Mouse (Mus musculus) lung, postnatal 36 days (tissue): ENCODE results near the gene Aox1.
"Not testable (repeated sequence)": the region's sequence is repeated elsewhere in the genome, so short reads cannot be mapped to it uniquely, and the experiment has no call there.

ENCODE experiments used
- DNase-seq: peaks from one replicate; pipeline ENCODE4 v3.0.0; 2022; ENCODE audit warnings: mixed read lengths

The Aox1 gene

GRCm38 (mm10) chr1:58029636-58030117, at the start of gene Aox1:
Gene Aox1 (plus strand): TSS chr1:58029931.
- DNase-seq, result peak; percentile 81

- no peak for DNase-seq
These were observed 40.6 kb upstream of the Aox1 start for GRCm38 (mm10) chr1:57989052-57989600.

- DNase-seq, result no peak
These were observed 38.5 kb upstream of the Aox1 start for GRCm38 (mm10) chr1:57991277-57991676.

- peak; percentile 96 for DNase-seq
These were observed 34.1 kb upstream of the Aox1 start, which contains the start of gene Sgo2a for GRCm38 (mm10) chr1:57995432-57996132. Gene Sgo2a (plus strand): TSS chr1:57995971.

GRCm38 (mm10) chr1:57996133-57996615, 33.6 kb upstream of the Aox1 start:
- DNase-seq, result peak; percentile 4

GRCm38 (mm10) chr1:57998146-57998545, 31.6 kb upstream of the Aox1 start:
- DNase-seq, result peak; percentile 34

- DNase-seq, result not testable (repeated sequence)
These were observed 23.3 kb upstream of the Aox1 start for GRCm38 (mm10) chr1:58006388-58006787.

- no peak for DNase-seq
These were observed 10.9 kb upstream of the Aox1 start, which contains the start of gene Kctd18 for GRCm38 (mm10) chr1:58018856-58019255. Gene Kctd18 (minus strand): TSS chr1:58018956.

GRCm38 (mm10) chr1:58027707-58028106, 2.0 kb upstream of the Aox1 start:
- no peak for DNase-seq

- peak; percentile 78 for DNase-seq
These were observed 583 bp downstream of the Aox1 start for GRCm38 (mm10) chr1:58030156-58030871.

GRCm38 (mm10) chr1:58031160-58031769, 1.5 kb downstream of the Aox1 start:
- DNase-seq, result peak; percentile 77

GRCm38 (mm10) chr1:58037306-58037705, 7.6 kb downstream of the Aox1 start:
- not testable (repeated sequence) for DNase-seq

- DNase-seq, result no peak
These were observed 15.3 kb downstream of the Aox1 start for GRCm38 (mm10) chr1:58045076-58045475.

GRCm38 (mm10) chr1:58045546-58045945, 15.8 kb downstream of the Aox1 start:
- DNase-seq, result no peak

GRCm38 (mm10) chr1:58046721-58047290, 17.1 kb downstream of the Aox1 start:
- no peak for DNase-seq

GRCm38 (mm10) chr1:58049126-58049525, 19.4 kb downstream of the Aox1 start:
- no peak for DNase-seq

GRCm38 (mm10) chr1:58055598-58055997, 25.9 kb downstream of the Aox1 start:
- no peak for DNase-seq

GRCm38 (mm10) chr1:58056074-58056807, 26.5 kb downstream of the Aox1 start:
- DNase-seq, result no peak

- peak; percentile 65 for DNase-seq
These were observed 27.2 kb downstream of the Aox1 start for GRCm38 (mm10) chr1:58056939-58057338.

- no peak for DNase-seq
These were observed 29.1 kb downstream of the Aox1 start for GRCm38 (mm10) chr1:58058846-58059245.

GRCm38 (mm10) chr1:58062131-58062530, 32.4 kb downstream of the Aox1 start:
- no peak for DNase-seq

GRCm38 (mm10) chr1:58065151-58065550, 35.4 kb downstream of the Aox1 start:
- DNase-seq, result no peak
